Mouse (Mus musculus) heart, postnatal 0 days (tissue): ENCODE data around the gene Npr2.

Experiments
- CTCF ChIP-seq: IDR thresholded peaks from 2 replicates; pipeline ENCODE4 v1.5.1; 2016; ENCODE audit warnings: antibody characterized with exemption, control low read depth, low read depth
- EP300 ChIP-seq: IDR thresholded peaks from 2 replicates; pipeline ENCODE4 v1.6.1; 2016; ENCODE audit warnings: antibody characterized with exemption, low read depth

- TF ChIP-seq CTCF, result no peak
- TF ChIP-seq EP300, result no peak
Observed at GRCm38 (mm10) chr4:43694439-43695248, 62.9 kb downstream of the Npr2 start.
